Mouse (Mus musculus) kidney, adult 11 months (tissue): ENCODE measurements around the gene Ell.

Experiments
- DNase-seq: peaks from one replicate; pipeline ENCODE4 v3.0.0; 2022

Gene Ell

GRCm38 (mm10) chr8:70618888-70619334 is 79.7 kb downstream of the Ell start:
- no peak for DNase-seq

DNA sequence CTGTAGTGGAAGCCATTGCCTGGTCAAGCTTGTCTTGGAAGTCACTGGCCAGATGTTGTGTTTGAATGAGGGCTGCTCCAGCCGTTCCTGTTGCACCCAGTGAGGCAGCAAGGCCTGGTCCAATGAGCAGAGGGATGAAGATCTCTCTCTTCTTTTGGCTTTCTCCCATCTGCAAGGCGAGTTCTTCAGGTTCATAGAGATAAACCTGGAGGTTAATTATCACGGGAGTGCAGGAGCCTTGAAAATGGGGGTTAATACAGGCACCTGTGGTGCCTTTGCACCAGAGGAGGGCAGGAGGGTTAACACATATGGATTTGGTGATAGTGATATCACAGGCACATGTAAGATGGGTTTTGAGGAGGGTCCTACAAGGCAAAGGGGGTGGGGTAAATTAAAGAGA is 83.0 kb downstream of the Ell start:
- no peak for DNase-seq

DNA sequence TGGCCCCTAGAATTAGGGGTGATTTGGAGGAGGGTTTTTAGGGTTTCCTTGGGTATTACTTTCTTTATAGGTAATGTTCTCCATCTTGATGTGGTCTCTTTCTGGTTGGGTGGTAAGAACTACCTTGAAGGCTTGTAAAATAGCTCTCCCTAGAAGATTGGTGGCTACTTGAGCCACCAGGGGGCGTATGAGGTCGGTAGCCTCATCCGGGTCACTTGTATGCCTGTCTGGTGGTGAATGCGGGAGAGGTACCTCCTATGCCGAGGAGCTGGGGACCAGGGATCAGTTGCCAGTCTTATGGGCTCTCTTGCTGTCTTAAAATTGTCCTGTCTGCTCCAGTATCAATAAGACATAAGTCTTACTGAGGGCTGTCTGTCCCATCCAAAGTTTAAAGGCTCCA is 85.8 kb downstream of the Ell start:
- peak; percentile 52 for DNase-seq

- DNase-seq, result no peak
Observed at GRCm38 (mm10) chr8:70627041-70627440, 87.8 kb downstream of the Ell start.

GRCm38 (mm10) chr8:70628986-70629490 is 89.8 kb downstream of the Ell start:
- DNase-seq, result no peak

DNA sequence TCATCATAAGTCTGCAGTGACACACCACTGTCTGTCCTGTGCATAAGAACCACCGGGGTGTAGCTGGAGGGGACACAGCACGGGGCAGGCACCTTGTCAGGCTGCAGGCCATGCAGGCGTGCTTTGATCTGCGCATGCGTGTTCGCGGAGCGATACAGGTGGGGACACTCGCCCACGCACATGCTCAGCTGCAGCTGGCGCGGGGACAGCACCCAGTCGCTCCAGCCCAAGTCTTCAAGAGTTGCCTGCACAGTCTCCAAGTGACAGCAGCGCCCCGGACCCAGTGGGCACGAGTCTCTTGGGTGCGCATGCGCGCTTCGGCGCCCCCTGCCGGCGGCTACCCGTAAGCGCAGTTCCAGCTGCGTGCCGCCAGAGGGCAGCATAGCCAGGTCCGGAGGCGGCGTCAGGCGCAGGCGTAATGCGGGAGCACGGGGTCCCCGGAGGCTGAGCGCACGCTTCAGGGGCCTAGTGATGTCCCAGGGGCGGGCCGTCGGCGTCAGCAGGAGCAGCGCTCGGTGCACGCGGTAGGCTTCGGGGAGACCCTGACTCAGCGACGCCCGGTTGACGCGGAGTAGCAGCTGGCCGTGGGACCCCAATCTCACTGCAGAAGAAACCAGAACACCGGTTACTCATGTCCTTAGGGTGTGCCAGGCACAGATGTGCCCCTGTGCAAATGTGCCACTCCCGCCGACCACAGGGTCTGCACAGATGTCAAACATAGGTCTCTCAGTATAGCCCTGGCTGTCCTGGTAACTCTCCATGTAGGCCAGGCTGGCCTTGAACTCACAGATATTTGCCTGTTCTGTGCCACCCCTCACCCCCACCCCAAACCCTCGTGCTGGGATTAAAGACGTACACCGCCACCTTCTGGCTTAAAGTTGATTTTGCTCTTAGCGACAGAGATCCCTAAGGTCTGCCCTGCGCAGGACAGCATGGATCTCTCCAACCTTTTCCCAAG is 90.6 kb downstream of the Ell start:
- DNase-seq, result peak; percentile 84

DNA sequence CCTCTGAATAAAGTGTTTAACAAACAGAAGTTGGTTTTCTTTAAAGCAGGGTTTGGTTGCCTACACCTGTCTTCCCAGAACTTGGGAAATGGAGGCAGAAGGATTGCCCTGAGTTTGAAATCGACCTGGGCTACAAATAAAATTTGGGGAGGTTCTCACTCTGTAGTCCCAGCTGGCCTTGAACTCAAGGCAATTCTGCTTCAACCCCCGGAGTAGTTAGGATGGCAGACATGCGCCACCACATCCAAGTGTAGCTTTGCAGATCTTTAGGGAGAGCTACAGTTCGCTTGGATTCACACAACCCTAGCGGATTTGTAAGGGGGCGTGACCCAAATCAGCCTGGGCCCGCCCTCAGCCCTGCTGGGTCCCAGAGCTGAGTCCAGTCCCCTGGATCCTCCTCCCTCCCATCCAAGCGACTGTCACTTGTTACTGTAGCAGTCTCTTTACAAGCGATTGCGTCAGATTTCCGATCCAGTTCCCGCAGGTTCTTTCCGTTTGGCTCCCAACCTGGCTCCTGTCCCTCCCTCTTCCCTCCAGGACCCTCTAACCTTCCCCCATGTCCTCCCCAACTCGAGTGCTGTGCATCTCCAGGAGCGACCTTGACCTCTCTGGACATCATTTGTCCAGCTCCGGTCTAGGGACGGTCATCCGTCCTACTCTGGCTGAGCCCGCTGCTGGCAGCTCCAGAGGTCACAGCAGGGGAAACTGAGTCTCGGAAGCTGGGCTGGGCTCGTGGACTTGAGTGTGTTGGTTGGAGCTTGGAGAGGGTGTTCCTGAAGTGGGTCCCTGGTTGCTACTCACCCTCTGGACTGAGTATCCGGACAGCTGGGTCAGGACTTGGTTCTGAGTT is 91.5 kb downstream of the Ell start:
- DNase-seq, result peak; percentile 83

DNA sequence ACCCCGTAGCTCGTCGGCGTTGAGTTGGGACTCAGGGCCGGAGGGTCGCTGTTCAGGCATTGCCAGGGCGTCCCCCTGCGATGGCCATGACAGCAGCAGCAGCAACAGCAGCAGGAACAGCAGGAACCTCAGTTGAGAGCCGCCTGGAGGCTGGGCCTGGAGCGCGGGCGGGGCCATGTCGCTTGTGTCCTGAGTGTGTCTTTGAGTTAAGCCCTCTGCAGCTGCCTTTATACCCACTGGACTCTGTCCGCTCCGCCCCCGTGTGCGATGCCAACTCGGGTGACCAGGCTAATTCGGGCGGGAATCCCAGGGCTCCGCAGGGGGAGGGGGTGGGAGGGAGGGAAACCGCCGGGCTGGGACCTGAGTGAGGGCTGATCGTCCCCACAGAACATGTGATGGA is 92.2 kb downstream of the Ell start:
- peak; percentile 79 for DNase-seq

DNA sequence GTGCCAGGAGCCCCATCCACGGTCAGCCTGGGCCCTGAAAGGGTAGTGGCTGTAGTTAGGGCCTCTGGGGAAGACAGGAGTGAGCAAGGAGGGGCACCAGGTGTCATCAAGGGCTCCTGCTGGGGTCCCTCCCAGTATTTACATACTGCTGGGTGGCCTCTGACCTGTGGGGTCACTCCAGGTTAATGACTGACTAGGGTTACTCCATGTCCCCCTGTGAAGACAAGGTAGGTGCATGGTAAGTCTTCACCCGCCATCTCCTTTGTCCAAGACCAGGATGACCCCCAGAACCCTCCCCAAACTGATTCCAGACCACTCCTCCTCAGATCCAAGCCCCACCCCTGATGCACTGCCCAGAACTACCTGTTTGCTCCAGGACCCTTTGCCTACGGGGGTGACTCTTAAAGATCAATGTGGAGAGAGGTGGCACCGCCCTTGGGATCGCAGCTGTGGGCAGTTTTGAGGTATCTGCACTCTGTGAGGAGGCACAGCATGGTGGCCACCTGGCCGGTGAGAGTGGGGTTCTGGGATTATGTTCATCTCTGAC is 93.2 kb downstream of the Ell start, which contains the start of gene Gdf15:
Gdf15 (minus strand) TSS at position 111 of the 547 bp plus-strand sequence.
- DNase-seq, result no peak

GRCm38 (mm10) chr8:70634066-70634465 is 94.8 kb downstream of the Ell start:
- DNase-seq, result peak; percentile 90

GRCm38 (mm10) chr8:70635527-70635926 is 96.3 kb downstream of the Ell start:
- DNase-seq, result peak; percentile 77

GRCm38 (mm10) chr8:70636838-70637237 is 97.6 kb downstream of the Ell start:
- DNase-seq, result peak; percentile 68

DNA sequence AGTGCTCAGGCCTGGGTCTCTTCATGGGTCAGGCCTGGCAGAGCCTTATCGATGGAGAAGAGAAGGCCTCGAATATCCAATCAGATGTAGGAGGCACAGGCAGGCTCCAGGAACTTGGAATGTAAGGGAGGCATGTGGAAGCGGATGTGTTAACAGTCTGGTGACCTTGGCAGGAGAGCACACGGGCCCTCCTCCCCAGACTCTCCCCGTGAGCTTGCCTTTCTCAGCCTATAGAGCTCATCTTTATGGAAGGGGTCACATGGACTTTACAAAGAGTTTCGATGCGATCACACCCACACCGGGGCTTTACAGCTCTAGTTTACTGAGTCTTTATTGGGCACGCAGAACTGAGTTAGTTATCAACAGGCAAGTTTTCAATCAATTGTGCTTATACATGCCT is 99.5 kb downstream of the Ell start:
- no peak for DNase-seq
